Mouse (Mus musculus) right cerebral cortex, postnatal 4 days (tissue): ENCODE measurements around the gene Adamts12.

ENCODE experiments used
- DNase-seq: peaks from one replicate; pipeline ENCODE4 v3.0.0-alpha.2; 2022

The Adamts12 gene

DNA sequence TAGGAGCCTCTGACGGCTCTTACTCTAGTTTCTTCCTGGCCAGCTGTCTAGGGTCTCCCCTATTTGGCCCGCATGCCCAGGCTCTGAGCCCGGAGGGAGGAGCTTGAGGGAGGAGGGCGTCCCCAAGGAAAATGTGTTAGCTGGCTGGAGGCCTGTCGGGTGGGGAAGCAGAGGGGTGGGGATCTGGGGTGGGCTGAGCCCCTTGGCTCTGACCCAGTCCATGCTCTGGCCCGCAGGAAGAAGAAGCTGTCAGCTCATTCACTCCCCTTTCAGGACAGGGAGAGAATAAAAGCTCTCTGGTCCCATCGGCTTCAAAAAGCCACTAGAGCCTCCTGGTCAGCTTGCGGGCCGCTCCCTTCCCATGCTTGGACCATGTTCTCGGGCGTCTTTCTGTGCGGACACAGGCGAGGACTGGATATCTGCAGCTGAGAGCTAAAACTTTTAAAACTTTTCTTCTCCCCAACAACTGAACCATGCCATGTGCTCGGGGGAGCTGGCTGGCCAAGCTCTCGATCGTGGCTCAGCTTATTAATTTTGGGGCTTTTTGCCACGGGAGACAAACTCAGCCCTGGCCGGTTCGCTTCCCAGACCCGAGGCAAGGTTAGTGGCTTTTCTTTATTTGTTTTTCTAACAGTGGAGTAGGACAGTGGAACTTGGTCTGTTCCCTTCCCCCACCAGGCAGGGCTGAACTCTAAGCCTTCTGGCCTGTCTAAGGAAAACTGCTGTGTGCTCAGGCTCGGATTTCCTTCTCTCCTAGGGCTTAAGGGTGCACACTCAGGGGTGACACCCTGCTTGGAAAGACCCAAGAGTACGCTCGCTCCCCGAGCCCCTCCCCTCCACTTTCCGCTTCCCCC, at the start of gene Adamts12:
Adamts12 (plus strand) TSS at position 233 of the 854 bp plus-strand sequence.
- peak; percentile 20 for DNase-seq

DNA sequence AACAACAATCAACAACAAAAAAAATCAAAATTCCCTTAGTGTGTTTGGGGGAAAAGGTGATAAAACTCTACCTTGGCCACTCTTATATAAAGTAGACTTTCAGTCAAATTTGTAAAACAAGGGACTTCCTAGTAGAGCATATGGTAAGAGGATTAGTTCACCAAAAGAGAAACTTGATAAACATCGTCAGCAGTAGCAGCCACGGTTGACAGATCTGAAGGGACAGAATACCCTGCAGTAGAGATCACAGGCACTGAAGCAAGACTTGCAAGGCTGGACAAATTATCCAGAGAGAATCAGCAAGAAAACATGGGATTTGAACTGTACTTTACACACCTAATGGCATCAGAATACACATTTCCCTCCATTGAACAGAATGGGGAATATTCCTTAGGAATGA, 49.7 kb upstream of the Adamts12 start:
- no peak for DNase-seq

- no peak for DNase-seq
These were observed 37.6 kb upstream of the Adamts12 start for GRCm38 (mm10) chr15:11026801-11027561.

DNA sequence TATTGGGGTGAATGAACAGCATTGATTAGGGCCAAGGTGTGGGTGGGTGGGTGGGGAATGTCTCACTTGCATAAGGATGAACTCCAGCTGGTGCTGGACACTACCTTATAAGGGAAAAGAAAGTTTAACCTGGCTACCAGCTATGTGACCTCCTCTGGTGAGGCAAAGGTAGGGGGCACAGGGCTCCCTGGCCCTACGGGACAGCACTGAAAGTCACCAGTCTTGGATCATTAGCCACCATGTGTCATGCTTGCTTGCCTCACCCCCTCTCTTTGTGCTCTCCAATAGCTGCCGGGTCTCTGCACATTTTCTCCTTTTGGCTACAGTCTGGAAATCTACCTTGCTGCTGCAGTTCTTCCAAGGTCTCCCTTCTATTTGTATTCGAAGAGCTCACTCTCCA, 34.4 kb upstream of the Adamts12 start:
- DNase-seq = no peak

- DNase-seq = peak; percentile 6
These were observed 28.6 kb upstream of the Adamts12 start for GRCm38 (mm10) chr15:11035947-11036474.

- DNase-seq = peak; percentile 37
These were observed 27.8 kb upstream of the Adamts12 start for GRCm38 (mm10) chr15:11036535-11037375.

DNA sequence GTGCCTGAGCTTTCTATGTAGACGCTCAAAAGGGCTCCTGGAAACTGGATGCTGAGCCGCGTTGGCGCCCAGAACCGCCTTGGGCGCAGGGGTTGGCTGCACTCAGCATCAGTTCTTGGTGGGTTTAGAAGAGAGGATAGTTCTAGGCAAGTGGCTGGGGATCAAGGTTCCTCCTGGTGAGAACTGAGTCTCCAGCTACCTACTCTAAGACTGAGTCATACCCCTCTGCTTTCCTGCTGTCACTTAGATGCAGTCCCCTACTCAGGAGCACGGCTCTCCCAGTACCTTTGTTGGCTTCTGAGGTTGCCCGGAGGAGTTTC, 27.3 kb upstream of the Adamts12 start:
- no peak for DNase-seq

DNA sequence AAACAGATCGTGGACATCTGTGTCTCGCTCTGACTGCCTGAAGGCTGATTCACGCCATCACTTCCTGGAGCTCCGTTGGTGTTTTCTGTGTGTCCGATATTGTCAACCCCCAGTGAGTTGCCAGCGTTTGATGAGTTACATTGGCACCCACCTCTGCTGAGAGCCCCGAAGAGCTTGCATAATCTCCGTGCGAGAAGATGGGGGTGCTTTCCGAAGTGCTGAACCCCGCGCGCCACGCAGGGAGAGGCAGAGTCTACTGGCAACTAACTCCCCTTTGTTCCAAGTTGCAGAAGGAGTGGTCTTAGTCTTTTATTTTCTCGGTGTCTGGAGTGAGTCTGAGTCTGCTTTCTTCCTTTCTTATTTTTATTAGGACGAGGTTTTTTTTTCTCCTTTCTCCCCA, 26.9 kb upstream of the Adamts12 start, which contains the start of gene Rxfp3:
Rxfp3 (minus strand) TSS at position 281 of the 400 bp plus-strand sequence.
- DNase-seq = peak; percentile 16

- DNase-seq = peak; percentile 65
These were observed 26.1 kb upstream of the Adamts12 start for GRCm38 (mm10) chr15:11038476-11038875.

DNA sequence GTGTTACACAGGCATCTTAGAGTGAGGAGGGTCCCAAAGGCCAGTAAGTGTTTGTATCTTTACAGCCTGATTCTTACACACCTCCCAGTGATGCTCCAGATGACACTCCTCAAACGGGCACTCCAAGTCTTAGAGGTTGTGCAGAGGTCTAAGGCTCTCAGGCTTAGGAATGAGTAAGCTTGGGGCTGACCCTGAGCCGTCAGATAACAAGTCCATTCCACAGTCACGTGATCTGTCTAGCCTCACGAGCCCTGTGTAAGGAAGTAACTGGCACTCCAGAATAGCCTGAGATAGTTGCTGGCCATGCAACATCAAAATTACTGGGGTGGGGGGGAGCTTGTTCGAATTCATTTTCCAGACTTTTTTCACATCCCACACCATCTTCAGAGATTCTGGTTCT, 24.5 kb upstream of the Adamts12 start:
- DNase-seq = no peak

DNA sequence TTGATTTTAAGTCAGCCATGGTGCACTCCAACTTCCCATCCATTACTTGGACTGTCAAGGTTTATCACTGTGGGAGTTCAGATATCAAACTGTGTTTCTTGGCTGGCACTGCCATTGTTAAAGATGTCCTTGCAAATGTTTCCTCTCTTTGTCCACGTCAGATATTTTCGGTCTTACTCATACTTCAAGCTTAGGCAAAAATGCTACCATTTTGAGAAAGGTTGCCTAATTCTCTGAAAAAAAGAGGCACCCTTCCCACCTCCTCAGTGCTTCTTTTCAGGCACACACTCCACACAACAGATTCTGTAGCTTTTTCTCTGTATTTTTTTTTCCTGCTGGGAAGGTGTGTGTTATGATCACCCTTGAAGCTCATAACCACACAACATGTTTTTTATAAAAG, 23.4 kb upstream of the Adamts12 start:
- no peak for DNase-seq

DNA sequence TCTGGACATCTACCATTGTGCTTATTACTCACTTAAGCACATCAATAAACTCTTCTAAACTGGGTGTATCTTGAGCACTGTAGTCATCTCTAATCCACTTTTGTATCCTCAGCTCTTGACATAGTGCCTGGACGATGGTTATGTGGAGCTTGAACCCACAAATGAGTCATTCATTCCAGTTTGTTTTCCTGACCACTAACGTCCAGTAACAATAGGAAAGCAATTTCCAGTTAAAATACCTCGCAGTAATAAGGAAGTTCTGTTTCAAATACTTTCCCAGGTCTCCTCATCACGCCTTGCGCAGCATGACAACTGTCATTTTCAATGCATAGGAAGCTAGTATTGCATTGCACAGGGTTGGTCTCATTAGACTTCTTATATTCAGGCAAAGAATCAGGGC, 21.8 kb upstream of the Adamts12 start:
- DNase-seq = no peak

GRCm38 (mm10) chr15:11053678-11054439, 10.7 kb upstream of the Adamts12 start:
- no peak for DNase-seq

- DNase-seq = no peak
These were observed 10.0 kb upstream of the Adamts12 start for GRCm38 (mm10) chr15:11054440-11055080.

DNA sequence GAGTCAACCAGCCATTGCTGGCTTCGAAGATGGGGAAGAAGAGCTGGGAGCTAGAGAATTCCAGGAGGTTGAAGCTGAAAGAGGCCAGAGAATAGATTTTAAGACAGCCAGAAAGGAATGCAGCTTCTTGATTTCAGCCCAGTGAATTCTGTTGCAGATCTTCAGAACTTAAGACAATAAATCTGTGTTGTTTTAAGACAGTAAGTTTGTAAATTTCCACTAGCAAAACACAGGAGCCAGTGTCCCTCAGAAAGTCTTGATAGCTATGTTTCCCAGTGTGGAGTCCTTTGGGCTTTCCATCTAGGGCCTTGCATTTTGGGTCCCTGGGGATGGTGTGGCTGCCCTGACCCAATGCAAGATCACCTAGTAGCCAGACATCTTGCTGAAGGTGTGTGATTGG, 1.7 kb upstream of the Adamts12 start:
- no peak for DNase-seq

DNA sequence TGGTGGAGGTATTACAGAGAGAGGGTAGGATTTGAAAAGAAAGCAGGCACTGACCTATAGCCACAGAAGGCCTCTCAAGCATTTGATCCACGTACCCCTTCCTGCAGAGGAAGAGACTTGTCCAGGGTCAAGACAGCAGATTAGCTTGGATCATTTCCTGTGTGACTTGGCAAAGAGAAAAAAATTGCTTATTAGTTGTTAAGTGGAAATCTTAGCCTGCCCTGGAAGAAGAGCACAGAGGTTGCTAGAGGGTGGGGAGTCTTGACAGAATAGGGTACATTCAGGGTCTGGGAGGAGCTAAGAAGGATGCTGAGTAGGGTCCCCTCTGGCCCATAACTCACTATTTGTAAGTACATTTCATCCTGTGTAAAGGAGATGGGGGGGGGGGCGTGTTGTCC, 431 bp upstream of the Adamts12 start:
- no peak for DNase-seq

- DNase-seq = no peak
These were observed 1.1 kb downstream of the Adamts12 start for GRCm38 (mm10) chr15:11065528-11066171.

DNA sequence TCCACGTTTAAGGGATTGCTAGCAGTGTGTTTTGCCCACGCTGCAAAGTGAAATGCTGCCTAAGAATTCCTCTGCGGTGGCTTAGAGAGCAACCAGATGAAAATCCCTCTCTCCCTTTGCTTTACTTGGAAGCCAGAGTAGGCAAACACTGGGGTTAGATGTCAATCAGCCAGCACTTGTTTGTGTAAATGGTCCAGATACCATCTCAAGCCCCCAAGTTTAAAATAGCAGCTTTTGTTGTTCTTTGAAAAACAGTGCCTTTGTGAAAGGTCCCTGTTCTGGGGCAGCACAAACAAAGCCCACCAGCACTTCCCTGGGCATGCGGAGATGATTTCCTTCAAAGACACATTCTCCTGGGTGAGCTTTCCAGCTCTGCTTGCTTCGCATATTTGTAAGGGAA, 1.7 kb downstream of the Adamts12 start:
- DNase-seq = no peak

- DNase-seq = no peak
These were observed 3.3 kb downstream of the Adamts12 start for GRCm38 (mm10) chr15:11067891-11068290.

DNA sequence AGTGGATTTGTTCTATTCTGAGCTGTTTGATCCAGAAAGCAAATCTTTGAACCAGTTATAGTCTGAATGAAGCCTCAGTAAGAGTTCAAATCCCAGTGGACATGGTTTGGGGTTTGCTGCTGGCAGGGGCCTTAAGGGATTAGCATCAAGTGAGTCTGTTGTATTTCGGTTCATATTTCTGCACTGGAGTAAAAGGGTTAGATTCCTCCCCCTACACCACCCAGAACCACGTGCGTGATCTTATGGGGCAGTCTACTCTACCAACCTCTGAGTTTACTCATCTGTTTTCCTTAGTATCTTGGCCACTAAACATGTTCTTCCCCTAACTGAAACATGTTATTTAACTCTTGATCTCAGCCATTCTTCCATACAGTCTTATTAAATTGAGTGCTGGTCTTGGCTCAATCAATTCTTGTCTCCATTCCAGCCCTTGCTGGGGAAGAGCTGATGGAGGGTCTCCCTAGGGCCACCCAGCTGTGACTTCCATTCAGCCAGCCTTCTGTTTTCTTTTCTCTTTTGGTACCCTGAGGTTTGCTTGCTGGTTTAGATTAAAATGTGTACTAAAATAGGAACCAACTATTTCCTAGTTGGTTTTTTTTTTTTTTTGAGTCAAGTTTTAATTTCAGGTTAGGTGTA, 11.3 kb downstream of the Adamts12 start:
- no peak for DNase-seq
